Mouse (Mus musculus) adrenal gland, postnatal 36 days (tissue): ENCODE data around the gene Olfr1306. TPM values are rescaled to one million over a fixed set of nuclear protein-coding genes. Genes with fewer than 3 reads are reported as not detected.

Experiments
- DNase-seq, 2 experiments: peaks; one replicate each; pipeline ENCODE4 v3.0.0; 2021; ENCODE audit warnings: mixed read lengths in 1 of 2
- long read RNA-seq, 2 experiments: library from polyadenylated mRNA; stranded (forward); transcript quantifications; one replicate each; pipeline ENCODE4 v2.0.0; 2021; ENCODE audit warnings: borderline sequencing depth in 2 of 2
- total RNA-seq, 2 experiments: library from RNA; stranded (reverse); gene quantifications; 2 replicates each; pipeline ENCODE4 v1.2.3; 2021

Olfr1306 gene
- not detected for total RNA-seq
- long read RNA-seq, experiment 1: 0 reads
- long read RNA-seq, experiment 2: 0 reads

- DNase-seq: no peak
These were observed at the start of gene Olfr1306 for GRCm38 (mm10) chr2:111916171-111916570. Gene Olfr1306, minus strand, starts transcription at chr2:111916271.

GRCm38 (mm10) chr2:111964844-111965243, 48.8 kb upstream of the Olfr1306 start, which contains the start of gene Olfr1308:
Gene Olfr1308, minus strand, starts transcription at chr2:111964944.
- no peak for DNase-seq

DNA sequence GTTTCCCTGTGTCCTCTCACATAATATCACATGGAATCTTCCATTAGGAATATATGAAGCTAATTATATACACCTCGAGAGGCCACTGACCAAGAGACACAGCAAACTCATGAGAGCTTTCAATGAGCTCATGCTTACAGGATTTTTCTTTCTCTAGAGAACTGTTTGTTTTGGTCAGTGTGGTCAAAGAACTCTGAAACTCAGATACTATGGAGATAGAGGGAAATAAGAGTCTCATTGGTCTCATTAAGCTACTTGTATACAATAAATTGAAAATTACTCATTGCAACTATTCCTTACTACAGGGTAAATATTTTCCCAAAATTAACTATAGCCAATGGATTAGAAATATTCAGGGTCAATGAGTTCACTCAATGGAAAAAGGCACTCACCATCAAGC, 33.3 kb upstream of the Olfr1306 start, which contains the start of gene Olfr1307:
TSS of gene Olfr1307 (minus strand) at position 101 of the 400 bp plus-strand sequence.
- no peak for DNase-seq

DNA sequence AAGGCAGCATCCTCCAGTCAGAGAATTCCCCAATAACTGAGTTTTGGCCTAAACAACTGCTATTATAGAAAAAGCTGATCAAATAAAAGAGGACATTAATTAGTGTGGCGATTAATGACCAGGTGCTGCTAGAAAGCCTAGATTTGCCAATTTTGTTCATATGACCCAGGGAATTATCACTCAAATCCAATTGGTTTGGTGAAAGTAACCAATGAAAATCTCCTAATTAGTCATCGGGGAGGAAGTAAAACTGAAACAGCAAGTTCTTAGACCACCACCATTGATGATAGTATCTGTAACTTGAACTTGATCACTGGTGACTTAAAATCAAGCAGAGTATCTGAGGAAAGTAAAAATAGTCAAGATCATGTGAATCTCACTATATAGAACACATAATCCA, 39.0 kb downstream of the Olfr1306 start, which contains the start of gene Olfr1305:
TSS of gene Olfr1305 (minus strand) at position 101 of the 400 bp plus-strand sequence.
- DNase-seq: no peak

Other genes with a start within 250 kb of the Olfr1306 start
- gene Olfr1301, start 165.3 kb downstream of the Olfr1306 start, total RNA-seq: not detected
- gene Olfr1302, start 138.8 kb downstream of the Olfr1306 start, total RNA-seq: not detected
- gene Olfr1303, start 95.9 kb downstream of the Olfr1306 start, total RNA-seq: not detected
- gene Olfr1305, start 39.1 kb downstream of the Olfr1306 start, total RNA-seq: not detected
- under 1 TPM in 1 of 2 experiments, not detected in 1; 0.03 TPM for gene Olfr1307, start 33.2 kb upstream of the Olfr1306 start, total RNA-seq
- not detected for gene Olfr1308, start 48.7 kb upstream of the Olfr1306 start, total RNA-seq
- gene Olfr1309, start 74.0 kb upstream of the Olfr1306 start, total RNA-seq: not detected
- not detected for gene Olfr1310, start 96.4 kb upstream of the Olfr1306 start, total RNA-seq
- gene Olfr1311, start 108.1 kb upstream of the Olfr1306 start, total RNA-seq: not detected
- gene Olfr1312, start 134.0 kb upstream of the Olfr1306 start, total RNA-seq: not detected
- not detected for gene Olfr1313, start 161.6 kb upstream of the Olfr1306 start, total RNA-seq
- gene Olfr1314, start 180.5 kb upstream of the Olfr1306 start, total RNA-seq: not detected
- gene Olfr1315-ps1, start 199.2 kb upstream of the Olfr1306 start, total RNA-seq: not detected
- not detected for gene Olfr1316, start 218.7 kb upstream of the Olfr1306 start, total RNA-seq
- not detected for gene Olfr1317, start 224.1 kb upstream of the Olfr1306 start, total RNA-seq
- not detected for gene Olfr1318, start 237.9 kb upstream of the Olfr1306 start, total RNA-seq